Mouse (Mus musculus): ENCODE results near the gene Setx. TPM values are rescaled to one million over a fixed set of nuclear protein-coding genes. Genes with fewer than 3 reads are reported as not detected.
A peak's percentile ranks its signal among the peaks of the same experiment; 100 is the strongest.

Setx gene
- total and polyA plus RNA-seq, 2 experiments from 2014 or later: 5.6 to 32.7 TPM

GRCm38 (mm10) chr2:29122446-29122845, 1.5 kb upstream of the Setx start:
- peak; percentile 30 for DNase-seq (ENCODE audit: low spot score)
- TF ChIP-seq EP300 (IDR thresholded peaks at IDR 0.05; ENCODE audit: low read depth) (no peak), CTCF (IDR thresholded peaks at IDR 0.05; ENCODE audit: low read depth) (no peak)
- 51% methylated on average over 3 of the region's 3 CpGs for WGBS

GRCm38 (mm10) chr2:29124571-29124935, 572 bp downstream of the Setx start:
- no peak for DNase-seq (ENCODE audit: low spot score)
- WGBS: under 1% methylated on average over 20 of the region's 24 CpGs
- Histone ChIP-seq H3K9me3 (replicated peaks; ENCODE audit: control insufficient read depth, low read length) (no peaks in the 10 kb centered on the region), H3K36me3 (replicated peaks; ENCODE audit: control insufficient read depth, insufficient read depth, low read length) (peaks cover 14% of the 10 kb centered on the region), H3K9ac (replicated peaks; ENCODE audit: low read depth, low read length) (peak overlapping the region; percentile 31; the same call in 1 of the 2 replicates), H3K4me1 (ENCODE audit: control insufficient read depth, insufficient read depth) (0 out of 2 replicates have a peak, but pooled peaks cover 10% of the 10 kb centered on the region), H3K4me2 (ENCODE audit: low read depth, low read length) (peak overlapping the region; percentile 86), H3K27me3 (ENCODE audit: control insufficient read depth, insufficient read depth, low read length) (no peaks in the 10 kb centered on the region), H3K4me3 (ENCODE audit: low read depth, low read length) (peak overlapping the region; percentile 64), H3K27ac (ENCODE audit: low read depth) (peak overlapping the region; percentile 90)
- TF ChIP-seq EP300 (IDR thresholded peaks at IDR 0.05; ENCODE audit: low read depth) (no peak), CTCF (IDR thresholded peaks at IDR 0.05; ENCODE audit: low read depth) (no peak)
- ATAC-seq (ENCODE audit: insufficient read depth, low read depth): no peak

More at GRCm38 (mm10) chr2:29122446-29122845, 1.5 kb upstream of the Setx start:
- Histone ChIP-seq H3K36me3 (replicated peaks; ENCODE audit: control insufficient read depth, insufficient read depth, low read length) (peaks cover 4% of the 10 kb centered on the region; the same call in 1 of the 2 replicates), H3K4me1 (ENCODE audit: control insufficient read depth, insufficient read depth) (0 out of 2 replicates have a peak, but pooled peaks cover 10% of the 10 kb centered on the region), H3K9me3 (replicated peaks; ENCODE audit: control insufficient read depth, low read length) (no peaks in the 10 kb centered on the region), H3K9ac (replicated peaks; ENCODE audit: low read depth, low read length) (no peak overlapping the region), H3K4me2 (ENCODE audit: low read depth, low read length) (no peak overlapping the region), H3K27ac (ENCODE audit: low read depth) (peak overlapping the region; percentile 55; the same call in 1 of the 2 replicates), H3K27me3 (ENCODE audit: control insufficient read depth, insufficient read depth, low read length) (no peaks in the 10 kb centered on the region), H3K4me3 (ENCODE audit: low read depth, low read length) (no peak overlapping the region)
- ATAC-seq (ENCODE audit: insufficient read depth, low read depth): no peak

- ATAC-seq (ENCODE audit: insufficient read depth, low read depth) (peak; percentile 96), DNase-seq (ENCODE audit: low spot score) (peak; percentile 96)
- H3K27ac ChIP-seq (ENCODE audit: low read depth): peak overlapping the region; percentile 90
- under 1% methylated on average over 80 of the region's 81 CpGs for whole genome bisulfite sequencing
- peak overlapping the region; percentile 64 for H3K4me3 ChIP-seq (ENCODE audit: low read depth, low read length)
- H3K27me3 ChIP-seq (ENCODE audit: control insufficient read depth, insufficient read depth, low read length): no peaks in the 10 kb centered on the region
- H3K36me3 ChIP-seq (replicated peaks; ENCODE audit: control insufficient read depth, insufficient read depth, low read length): peaks cover 19% of the 10 kb centered on the region
- TF ChIP-seq EP300 (IDR thresholded peaks at IDR 0.05; ENCODE audit: low read depth): peak; percentile 66; the same call in 1 of the 2 replicates
- no peak for TF ChIP-seq CTCF (IDR thresholded peaks at IDR 0.05; ENCODE audit: low read depth)
- H3K4me1 ChIP-seq (ENCODE audit: control insufficient read depth, insufficient read depth): 0 out of 2 replicates have a peak, but pooled peaks cover 10% of the 10 kb centered on the region
- no peaks in the 10 kb centered on the region for H3K9me3 ChIP-seq (replicated peaks; ENCODE audit: control insufficient read depth, low read length)
- peak overlapping the region; percentile 81 for H3K9ac ChIP-seq (replicated peaks; ENCODE audit: low read depth, low read length)
- H3K4me2 ChIP-seq (ENCODE audit: low read depth, low read length): peak overlapping the region; percentile 86
These were observed 1.1 kb downstream of the Setx start for GRCm38 (mm10) chr2:29124936-29125701.

- H3K4me2 ChIP-seq (ENCODE audit: low read depth, low read length): no peak overlapping the region
- H3K27ac ChIP-seq (ENCODE audit: low read depth): no peak overlapping the region
- no peak overlapping the region for H3K9ac ChIP-seq (replicated peaks; ENCODE audit: low read depth, low read length)
- WGBS: 94% methylated on average over 7 of the region's 7 CpGs
- TF ChIP-seq CTCF (IDR thresholded peaks at IDR 0.05; ENCODE audit: low read depth) (no peak), EP300 (IDR thresholded peaks at IDR 0.05; ENCODE audit: low read depth) (no peak)
- H3K27me3 ChIP-seq (ENCODE audit: control insufficient read depth, insufficient read depth, low read length): no peaks in the 10 kb centered on the region
- ATAC-seq (ENCODE audit: insufficient read depth, low read depth): no peak
- peaks cover 62% of the 10 kb centered on the region for H3K36me3 ChIP-seq (replicated peaks; ENCODE audit: control insufficient read depth, insufficient read depth, low read length)
- no peak for DNase-seq (ENCODE audit: low spot score)
- H3K4me3 ChIP-seq (ENCODE audit: low read depth, low read length): no peak overlapping the region
- H3K9me3 ChIP-seq (replicated peaks; ENCODE audit: control insufficient read depth, low read length): no peaks in the 10 kb centered on the region
- H3K4me1 ChIP-seq (ENCODE audit: control insufficient read depth, insufficient read depth): 0 out of 2 replicates have a peak, but pooled peaks cover 10% of the 10 kb centered on the region
These were observed 6.3 kb downstream of the Setx start for GRCm38 (mm10) chr2:29130118-29130899.

- Histone ChIP-seq H3K27me3 (ENCODE audit: control insufficient read depth, insufficient read depth, low read length) (no peaks in the 10 kb centered on the region), H3K27ac (ENCODE audit: low read depth) (no peak overlapping the region), H3K9me3 (replicated peaks; ENCODE audit: control insufficient read depth, low read length) (no peaks in the 10 kb centered on the region), H3K9ac (replicated peaks; ENCODE audit: low read depth, low read length) (no peak overlapping the region), H3K4me2 (ENCODE audit: low read depth, low read length) (no peak overlapping the region), H3K4me1 (ENCODE audit: control insufficient read depth, insufficient read depth) (no peaks in the 10 kb centered on the region), H3K36me3 (replicated peaks; ENCODE audit: control insufficient read depth, insufficient read depth, low read length) (peaks cover 73% of the 10 kb centered on the region), H3K4me3 (ENCODE audit: low read depth, low read length) (no peak overlapping the region)
- no peak for TF ChIP-seq CTCF (IDR thresholded peaks at IDR 0.05; ENCODE audit: low read depth)
- TF ChIP-seq EP300 (IDR thresholded peaks at IDR 0.05; ENCODE audit: low read depth): no peak
- ATAC-seq (ENCODE audit: insufficient read depth, low read depth) (no peak), DNase-seq (ENCODE audit: low spot score) (no peak)
These were observed 11.2 kb downstream of the Setx start for GRCm38 (mm10) chr2:29135161-29135560.

All from heart, postnatal 0 days (tissue).